Mouse (Mus musculus) liver, embryonic 14.5 days (tissue): ENCODE data around the gene 1700016C15Rik.

Experiments used
- CTCF ChIP-seq: IDR thresholded peaks from 2 replicates; pipeline ENCODE4 v1.5.1; 2016; ENCODE audit warnings: antibody characterized with exemption, low read depth, control low read depth
- EP300 ChIP-seq: IDR thresholded peaks from 2 replicates; pipeline ENCODE4 v1.6.1; 2016; ENCODE audit warnings: antibody characterized with exemption, low read depth

- TF ChIP-seq EP300 (no peak), CTCF (no peak)
These were observed 22.0 kb upstream of the 1700016C15Rik start for GRCm38 (mm10) chr1:177707571-177707970.
